Mouse (Mus musculus): Measurements from ENCODE around the gene Gli2. TPM values are rescaled to one million over a fixed set of nuclear protein-coding genes. Genes with fewer than 3 reads are reported as not detected.

The Gli2 gene
- polyA plus RNA-seq, 2 experiments: 23.0 to 31.5 TPM

GRCm38 (mm10) chr1:118815015-118815414, 238.4 kb downstream of the Gli2 start:
- H3K27ac ChIP-seq (replicated peaks; ENCODE audit: low read depth, low read length): no peak overlapping the region
- no peak for DNase-seq (ENCODE audit: low spot score)
- no peak overlapping the region for H3K4me3 ChIP-seq (replicated peaks; ENCODE audit: low read length)
- 0 out of 2 replicates have a peak, but pooled peaks cover 5% of the 10 kb centered on the region for H3K9me3 ChIP-seq (ENCODE audit: control insufficient read depth, low read length)
- no peaks in the 10 kb centered on the region for H3K4me1 ChIP-seq (ENCODE audit: control insufficient read depth, insufficient read depth, low read length)
- H3K9ac ChIP-seq (ENCODE audit: low read depth, low read length, severe bottlenecking): no peak overlapping the region
- H3K27me3 ChIP-seq (ENCODE audit: control insufficient read depth, insufficient read depth, low read length): no peaks in the 10 kb centered on the region
- no peak for TF ChIP-seq POLR2A (IDR thresholded peaks at IDR 0.05; ENCODE audit: borderline replicate concordance, extremely low read depth, insufficient read depth, insufficient read length)
- no peaks in the 10 kb centered on the region for H3K36me3 ChIP-seq (ENCODE audit: control insufficient read depth, insufficient read depth, low read length)
- no peak overlapping the region for H3K4me2 ChIP-seq (replicated peaks; ENCODE audit: low read depth, low read length, severe bottlenecking)
- 88% methylated on average over 2 of the region's 2 CpGs for WGBS
- no peak for ATAC-seq (ENCODE audit: low FRiP score, low read depth)

- Histone ChIP-seq H3K4me3 (replicated peaks; ENCODE audit: low read length) (no peak overlapping the region), H3K27me3 (ENCODE audit: control insufficient read depth, insufficient read depth, low read length) (no peaks in the 10 kb centered on the region), H3K9me3 (ENCODE audit: control insufficient read depth, low read length) (0 out of 2 replicates have a peak, but pooled peaks cover 5% of the 10 kb centered on the region), H3K36me3 (ENCODE audit: control insufficient read depth, insufficient read depth, low read length) (no peaks in the 10 kb centered on the region), H3K4me2 (replicated peaks; ENCODE audit: low read depth, low read length, severe bottlenecking) (no peak overlapping the region), H3K9ac (ENCODE audit: low read depth, low read length, severe bottlenecking) (no peak overlapping the region), H3K27ac (replicated peaks; ENCODE audit: low read depth, low read length) (no peak overlapping the region), H3K4me1 (ENCODE audit: control insufficient read depth, insufficient read depth, low read length) (no peaks in the 10 kb centered on the region)
- no peak for ATAC-seq (ENCODE audit: low FRiP score, low read depth)
- no peak for DNase-seq (ENCODE audit: low spot score)
- no peak for TF ChIP-seq POLR2A (IDR thresholded peaks at IDR 0.05; ENCODE audit: borderline replicate concordance, extremely low read depth, insufficient read depth, insufficient read length)
- 70% methylated on average over 4 of the region's 4 CpGs for WGBS
Measured at GRCm38 (mm10) chr1:118810336-118810735, 243.1 kb downstream of the Gli2 start.

- DNase-seq (ENCODE audit: low spot score) (no peak), ATAC-seq (ENCODE audit: low FRiP score, low read depth) (no peak)
- no peak for TF ChIP-seq POLR2A (IDR thresholded peaks at IDR 0.05; ENCODE audit: borderline replicate concordance, extremely low read depth, insufficient read depth, insufficient read length)
- Histone ChIP-seq H3K9ac (ENCODE audit: low read depth, low read length, severe bottlenecking) (no peak overlapping the region), H3K27me3 (ENCODE audit: control insufficient read depth, insufficient read depth, low read length) (no peaks in the 10 kb centered on the region), H3K4me2 (replicated peaks; ENCODE audit: low read depth, low read length, severe bottlenecking) (no peak overlapping the region), H3K4me3 (replicated peaks; ENCODE audit: low read length) (no peak overlapping the region), H3K36me3 (ENCODE audit: control insufficient read depth, insufficient read depth, low read length) (no peaks in the 10 kb centered on the region), H3K4me1 (ENCODE audit: control insufficient read depth, insufficient read depth, low read length) (0 out of 2 replicates have a peak, but pooled peaks cover 5% of the 10 kb centered on the region), H3K27ac (replicated peaks; ENCODE audit: low read depth, low read length) (no peak overlapping the region), H3K9me3 (ENCODE audit: control insufficient read depth, low read length) (0 out of 2 replicates have a peak, but pooled peaks cover 2% of the 10 kb centered on the region)
- WGBS: 94% methylated on average over 3 of the region's 3 CpGs
Measured at GRCm38 (mm10) chr1:118806727-118807126, 246.7 kb downstream of the Gli2 start.

GRCm38 (mm10) chr1:118802166-118802565, 251.3 kb downstream of the Gli2 start:
- 87% methylated on average over 5 of the region's 5 CpGs for WGBS
- DNase-seq (ENCODE audit: low spot score) (no peak), ATAC-seq (ENCODE audit: low FRiP score, low read depth) (no peak)
- Histone ChIP-seq H3K9ac (ENCODE audit: low read depth, low read length, severe bottlenecking) (no peak overlapping the region), H3K4me1 (ENCODE audit: control insufficient read depth, insufficient read depth, low read length) (peaks cover 18% of the 10 kb centered on the region; the same call in 1 of the 2 replicates), H3K4me3 (replicated peaks; ENCODE audit: low read length) (no peak overlapping the region), H3K27me3 (ENCODE audit: control insufficient read depth, insufficient read depth, low read length) (no peaks in the 10 kb centered on the region), H3K4me2 (replicated peaks; ENCODE audit: low read depth, low read length, severe bottlenecking) (no peak overlapping the region), H3K27ac (replicated peaks; ENCODE audit: low read depth, low read length) (no peak overlapping the region), H3K36me3 (ENCODE audit: control insufficient read depth, insufficient read depth, low read length) (no peaks in the 10 kb centered on the region), H3K9me3 (ENCODE audit: control insufficient read depth, low read length) (0 out of 2 replicates have a peak, but pooled peaks cover 2% of the 10 kb centered on the region)
- no peak for TF ChIP-seq POLR2A (IDR thresholded peaks at IDR 0.05; ENCODE audit: borderline replicate concordance, extremely low read depth, insufficient read depth, insufficient read length)

- Histone ChIP-seq H3K27ac (replicated peaks; ENCODE audit: low read depth, low read length) (peak overlapping the region; percentile 58), H3K27me3 (ENCODE audit: control insufficient read depth, insufficient read depth, low read length) (no peaks in the 10 kb centered on the region), H3K36me3 (ENCODE audit: control insufficient read depth, insufficient read depth, low read length) (no peaks in the 10 kb centered on the region), H3K9me3 (ENCODE audit: control insufficient read depth, low read length) (0 out of 2 replicates have a peak, but pooled peaks cover 3% of the 10 kb centered on the region), H3K4me1 (ENCODE audit: control insufficient read depth, insufficient read depth, low read length) (peaks cover 14% of the 10 kb centered on the region; the same call in 1 of the 2 replicates), H3K4me3 (replicated peaks; ENCODE audit: low read length) (no peak overlapping the region), H3K4me2 (replicated peaks; ENCODE audit: low read depth, low read length, severe bottlenecking) (no peak overlapping the region), H3K9ac (ENCODE audit: low read depth, low read length, severe bottlenecking) (no peak overlapping the region)
- ATAC-seq (ENCODE audit: low FRiP score, low read depth) (peak; percentile 85), DNase-seq (ENCODE audit: low spot score) (peak; percentile 71)
- WGBS: 10% methylated on average over 7 of the region's 7 CpGs
- no peak for TF ChIP-seq POLR2A (IDR thresholded peaks at IDR 0.05; ENCODE audit: borderline replicate concordance, extremely low read depth, insufficient read depth, insufficient read length)
Measured at GRCm38 (mm10) chr1:118799322-118800116, 253.9 kb downstream of the Gli2 start.
